Mouse (Mus musculus) liver, postnatal 0 days (tissue): ENCODE results near the gene Map3k7cl.

ENCODE experiments used
- CTCF ChIP-seq: sonication (generic); IDR thresholded peaks from 2 replicates; pipeline ENCODE4 v1.5.1; 2016; ENCODE audit warnings: antibody characterized with exemption, low read depth
- EP300 ChIP-seq: IDR thresholded peaks from 2 replicates; pipeline ENCODE4 v1.6.1; 2016; ENCODE audit warnings: antibody characterized with exemption, low read depth, mild to moderate bottlenecking

DNA sequence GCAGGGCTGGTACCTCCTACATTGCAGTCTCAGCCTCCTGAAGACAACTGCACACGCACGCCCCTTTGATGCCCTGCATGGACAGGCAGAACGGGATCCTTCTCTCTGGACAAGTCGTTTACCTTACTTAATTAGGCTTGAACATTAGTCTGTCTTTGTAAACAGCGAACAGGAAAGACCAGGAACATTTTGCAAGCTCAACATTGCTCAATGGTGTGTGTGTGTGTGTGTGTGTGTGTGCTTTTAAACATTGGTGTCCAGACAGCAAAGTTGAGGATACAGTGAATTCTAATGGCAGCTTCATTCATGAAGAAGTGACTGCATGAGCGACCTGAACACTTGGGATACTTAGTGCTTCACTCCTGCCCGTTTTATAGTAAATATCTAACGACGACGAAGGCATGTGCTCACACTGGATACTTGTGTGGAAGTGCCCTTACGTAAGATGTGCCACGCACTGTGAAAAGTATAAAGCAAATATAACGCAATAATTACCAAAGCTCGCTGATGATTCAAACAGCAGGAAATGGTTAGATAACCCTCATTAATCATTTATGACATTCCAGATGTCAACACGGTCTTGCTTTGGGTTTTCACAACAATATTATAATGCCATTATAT is 59.2 kb downstream of the Map3k7cl start:
- TF ChIP-seq CTCF, result no peak
- peak; percentile 66 for TF ChIP-seq EP300
